Mouse (Mus musculus) heart, adult 2 months (tissue): Measurements from ENCODE around the gene Myof.

Source experiments
- CTCF ChIP-seq: fragments of 200-600 bp; IDR thresholded peaks from 2 replicates; pipeline ENCODE4 v1.8.1; 2022; ENCODE audit warnings: antibody characterized with exemption, mild to moderate bottlenecking, moderate library complexity
- POLR2A ChIP-seq: fragments of 200-500 bp; IDR thresholded peaks from 2 replicates; pipeline ENCODE4 v1.6.1; 2011; ENCODE audit warnings: mild to moderate bottlenecking, low read depth, low read length, control low read depth; ENCODE audit not compliant: insufficient read depth

DNA sequence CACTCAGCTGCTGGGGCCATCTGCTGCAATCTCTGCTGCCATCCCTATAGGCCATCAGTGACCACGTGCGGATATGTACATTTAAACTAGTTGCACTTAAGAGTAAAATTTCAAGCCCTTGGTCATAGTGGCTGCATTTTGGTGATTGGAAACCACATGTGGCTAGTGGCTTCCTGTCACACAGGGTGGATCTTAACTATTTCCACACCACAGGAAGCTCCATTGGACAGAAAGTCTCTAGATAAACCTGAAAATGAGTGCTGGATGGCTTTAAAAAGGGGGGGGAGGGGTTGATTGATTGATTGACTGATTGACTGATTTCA, 9.7 kb downstream of the Myof start:
- no peak for TF ChIP-seq CTCF
- TF ChIP-seq POLR2A = no peak
